ENCODE assay signal across 8 mouse cellular contexts in genomic region chr10:9012829-9013548, GRCm38 (mm10).
DNase-seq lines count a peak whose midpoint lies in the region; ATAC-seq lines count a peak whose summit lies in the region.

No protein-coding gene starts in this region.

- H3K9me3 ChIP-seq in forebrain, embryonic 15.5 days: no peaks in the 10 kb centered on the region
- no peaks in the 10 kb centered on the region for H3K9me3 ChIP-seq in hindbrain, embryonic 15.5 days

- no peak overlapping the region for H3K27ac ChIP-seq in forebrain, embryonic 15.5 days (replicated peaks)
- H3K27ac ChIP-seq in hindbrain, embryonic 15.5 days (replicated peaks): no peak overlapping the region

- H3K4me2 ChIP-seq in forebrain, embryonic 15.5 days (replicated peaks): no peak overlapping the region
- H3K4me2 ChIP-seq in hindbrain, embryonic 15.5 days: no peak overlapping the region

- peaks cover 5% of the 10 kb centered on the region; the same call in 1 of the 2 replicates for H3K4me1 ChIP-seq in forebrain, embryonic 15.5 days
- peaks cover 7% of the 10 kb centered on the region; the same call in 1 of the 2 replicates for H3K4me1 ChIP-seq in hindbrain, embryonic 15.5 days (replicated peaks)

- peak; percentile 16 for DNase-seq in WW6 (ENCODE audit: low read depth, low spot score)
- peak; percentile 14 for DNase-seq in cerebellum, adult 11 months
- peak; percentile 63 to 75 for DNase-seq in left cerebral cortex, adult 18-20 months (ENCODE audit: low spot score in 2 of 2)
- peak; percentile 75 for DNase-seq in mesoderm, embryonic 11.5 days (ENCODE audit: low read depth, low spot score)
- peak; percentile 58 for DNase-seq in right cerebral cortex, postnatal 25 days

- H3K27me3 ChIP-seq in forebrain, embryonic 15.5 days: peaks cover 3% of the 10 kb centered on the region; the same call in 1 of the 2 replicates
- no peaks in the 10 kb centered on the region for H3K27me3 ChIP-seq in hindbrain, embryonic 15.5 days

- no peaks in the 10 kb centered on the region for H3K36me3 ChIP-seq in forebrain, embryonic 15.5 days
- no peaks in the 10 kb centered on the region for H3K36me3 ChIP-seq in hindbrain, embryonic 15.5 days

- no peak overlapping the region for H3K4me3 ChIP-seq in forebrain, embryonic 15.5 days
- no peak overlapping the region for H3K4me3 ChIP-seq in hindbrain, embryonic 15.5 days

- peak; percentile 39; the same call in 1 of the 2 replicates for ATAC-seq in forebrain, embryonic 15.5 days (replicated peaks)
- ATAC-seq in hindbrain, embryonic 15.5 days (ENCODE audit: low FRiP score, low read depth): peak; percentile 55
- ATAC-seq in erythroblast, adult 5-6 weeks (replicated peaks; ENCODE audit: low FRiP score, poor library complexity, severe bottlenecking): no peak

- H3K9ac ChIP-seq in forebrain, embryonic 15.5 days (replicated peaks): no peak overlapping the region
- no peak overlapping the region for H3K9ac ChIP-seq in hindbrain, embryonic 15.5 days

- 38% methylated on average over 5 of the region's 5 CpGs for WGBS in forebrain, embryonic 15.5 days
- 41% methylated on average over 5 of the region's 5 CpGs for WGBS in hindbrain, embryonic 15.5 days

Comparison
In these comparisons a context has a peak if more than half of its experiments do, and no peak if none do; other contexts are left out.
1. DNase-seq: peak in every context shown above with its lines; median percentile 75 in mesoderm, embryonic 11.5 days; 69 in left cerebral cortex, adult 18-20 months; 58 in right cerebral cortex, postnatal 25 days; 16 in WW6; 14 in cerebellum, adult 11 months.